Mouse (Mus musculus): ENCODE measurements around the gene Ptpn11.

Ptpn11 gene

GRCm38 (mm10) chr5:121184375-121184774 is 6.8 kb downstream of the Ptpn11 start:
- DNase-seq (ENCODE audit: low read depth, low spot score), result no peak

DNA sequence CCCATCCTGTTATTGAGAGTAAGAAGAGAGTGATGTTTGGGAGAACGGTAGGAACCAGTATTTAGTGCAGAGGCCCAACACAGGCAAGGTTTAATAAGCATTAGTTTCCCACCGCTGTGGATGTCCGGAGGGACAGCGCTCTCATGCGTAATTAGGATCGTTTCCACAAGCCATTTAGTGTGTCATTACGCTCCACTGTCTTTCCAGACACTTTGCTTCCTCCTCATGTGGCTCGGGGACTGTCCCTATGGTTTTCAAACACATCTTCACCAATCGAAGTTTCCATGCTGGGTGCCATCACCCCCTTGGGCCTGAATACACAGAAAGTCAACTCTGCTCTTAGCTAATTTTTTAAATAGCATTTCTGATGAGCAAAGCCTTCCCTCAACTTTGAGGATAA is 7.9 kb downstream of the Ptpn11 start:
- DNase-seq (ENCODE audit: low read depth, low spot score), result no peak

DNA sequence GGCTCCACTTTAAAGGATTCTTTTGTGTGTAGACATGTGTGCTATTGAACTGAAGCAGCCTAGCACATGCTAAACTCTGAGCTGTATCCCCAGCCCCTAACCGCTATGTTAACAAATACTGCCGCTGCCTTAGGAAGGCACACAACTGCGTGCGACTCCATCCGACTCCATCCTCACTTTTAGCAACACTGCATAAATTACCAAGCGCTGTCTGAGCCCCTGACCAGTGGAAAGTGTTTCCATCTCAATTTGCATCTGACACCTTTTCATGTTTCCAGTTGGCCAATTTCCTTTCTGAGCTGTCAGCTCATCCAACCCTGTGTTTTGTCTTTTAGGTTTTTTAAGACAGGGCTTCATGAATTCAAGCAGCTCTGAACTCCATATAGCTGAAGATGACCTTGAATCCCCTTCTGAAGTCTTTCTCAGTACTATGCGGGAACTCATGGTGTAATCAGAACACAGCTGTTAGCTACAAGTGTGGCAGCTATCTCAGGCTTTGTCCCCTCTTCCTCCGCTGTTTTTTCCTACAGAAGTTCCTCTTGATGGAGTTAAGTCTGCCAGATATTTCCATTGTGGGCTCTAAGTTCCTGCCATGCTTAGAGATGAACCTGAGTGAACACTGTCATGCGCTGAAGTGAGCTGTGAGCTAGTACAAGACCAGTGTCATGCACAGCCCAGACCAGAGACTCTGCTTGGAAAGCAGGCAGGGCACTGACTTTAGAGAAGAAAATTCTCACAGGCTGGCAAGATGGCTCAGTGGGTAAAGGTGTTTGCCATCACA is 11.9 kb downstream of the Ptpn11 start:
- no peak for DNase-seq (ENCODE audit: low read depth, low spot score)

DNA sequence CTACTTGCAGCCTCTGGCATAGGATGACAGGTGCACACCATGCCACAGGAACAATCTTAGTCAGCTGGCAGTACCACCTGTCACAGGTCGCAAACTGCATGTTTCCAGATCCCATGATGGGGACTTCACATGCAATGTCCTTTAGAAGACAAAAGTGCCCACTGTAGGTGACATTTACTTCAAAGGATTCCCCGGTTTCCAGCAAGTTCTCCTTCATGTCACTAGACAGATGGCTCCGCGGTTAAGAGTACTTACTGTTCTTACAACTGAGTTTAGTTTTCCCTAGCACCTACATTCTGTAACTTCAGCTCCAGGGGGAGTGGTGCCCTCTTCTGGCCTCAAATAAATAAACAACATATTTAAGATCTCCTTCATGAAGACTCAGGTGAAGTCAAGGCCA is 18.4 kb downstream of the Ptpn11 start:
- no peak for DNase-seq (ENCODE audit: low read depth, low spot score)

GRCm38 (mm10) chr5:121169588-121169987 is 21.6 kb downstream of the Ptpn11 start:
- no peak for DNase-seq (ENCODE audit: low read depth, low spot score)

GRCm38 (mm10) chr5:121166884-121167283 is 24.3 kb downstream of the Ptpn11 start:
- no peak for DNase-seq (ENCODE audit: low read depth, low spot score)

DNA sequence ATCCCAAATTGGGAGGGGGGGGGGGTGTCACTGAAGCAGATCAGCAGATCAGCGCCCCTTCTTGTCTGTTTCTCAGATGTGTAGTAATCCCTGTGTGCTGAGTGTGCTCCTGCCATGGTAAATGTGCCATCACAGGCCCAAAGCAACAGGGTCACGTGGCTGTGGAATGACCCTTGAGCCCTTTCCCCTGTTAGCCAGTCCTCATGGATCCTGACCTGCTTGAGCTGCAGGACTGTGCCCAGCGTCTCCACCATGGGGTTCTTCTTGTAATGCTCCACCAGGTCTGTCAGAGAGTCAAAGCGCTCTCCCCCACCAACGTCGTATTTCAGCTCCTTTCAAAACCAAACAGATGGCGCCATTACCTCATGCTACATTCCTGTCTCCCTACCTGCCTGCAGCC is 28.3 kb downstream of the Ptpn11 start:
- DNase-seq (ENCODE audit: low read depth, low spot score), result no peak

DNA sequence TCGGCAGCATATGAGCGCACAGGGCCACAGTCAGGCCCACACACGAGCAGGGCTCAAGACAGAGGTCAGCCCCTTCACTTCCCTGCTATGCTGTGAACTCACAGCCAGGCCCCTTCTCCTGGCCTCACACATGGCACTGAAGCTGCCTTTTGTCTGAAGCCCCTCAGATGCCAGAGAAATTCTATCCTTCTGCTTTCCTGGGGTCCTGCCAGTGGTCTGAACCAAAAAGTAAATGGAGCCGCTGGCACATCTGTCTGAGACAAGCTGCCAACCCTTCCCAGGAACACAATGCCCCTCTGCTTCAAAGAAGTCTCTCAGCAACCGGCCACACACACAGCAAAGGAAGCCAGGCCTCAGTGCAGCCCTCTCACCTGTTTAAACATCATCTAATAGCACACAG is 28.9 kb downstream of the Ptpn11 start:
- DNase-seq (ENCODE audit: low read depth, low spot score), result no peak

DNA sequence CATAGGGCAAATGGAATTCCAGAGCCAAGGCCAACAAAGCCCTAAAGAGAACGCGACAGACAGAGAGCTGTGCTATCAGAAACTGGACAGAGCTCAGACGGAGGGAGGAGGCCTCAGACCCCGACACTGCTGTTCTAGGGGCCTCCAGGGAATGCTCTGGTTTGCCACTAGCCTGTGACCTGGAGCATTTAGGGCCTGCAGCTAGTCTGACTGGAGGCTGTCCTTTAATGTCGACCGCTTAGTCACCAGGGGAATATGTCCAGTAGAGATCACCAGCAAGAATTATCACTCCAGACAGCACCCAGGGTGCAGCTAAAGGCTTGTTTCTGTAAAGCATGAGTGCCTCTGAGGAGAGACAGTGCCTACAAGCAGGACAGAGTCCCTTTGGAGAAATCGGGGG is 32.2 kb downstream of the Ptpn11 start:
- DNase-seq (ENCODE audit: low read depth, low spot score), result no peak

- no peak for DNase-seq (ENCODE audit: low read depth, low spot score)
These were observed 33.7 kb downstream of the Ptpn11 start for GRCm38 (mm10) chr5:121157489-121157888.

DNA sequence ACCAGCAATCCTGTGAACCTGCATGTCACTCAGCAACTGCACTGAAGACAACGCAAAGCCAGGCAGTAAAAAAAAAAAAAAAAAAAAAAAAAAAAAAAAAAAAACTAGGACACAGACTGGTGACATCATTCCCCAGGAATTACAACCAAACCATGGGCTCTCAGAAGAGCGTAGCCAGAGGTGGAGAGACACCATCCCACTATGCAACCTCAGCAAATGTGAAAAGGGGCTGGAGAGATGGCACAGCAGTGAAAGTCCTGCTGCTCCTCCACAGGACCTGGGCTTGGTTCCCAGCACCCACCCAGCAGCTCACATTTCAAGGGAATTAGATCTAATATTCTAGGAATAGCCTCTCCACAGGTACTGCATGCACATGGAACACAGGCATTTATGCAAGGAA is 34.2 kb downstream of the Ptpn11 start:
- no peak for DNase-seq (ENCODE audit: low read depth, low spot score)

DNA sequence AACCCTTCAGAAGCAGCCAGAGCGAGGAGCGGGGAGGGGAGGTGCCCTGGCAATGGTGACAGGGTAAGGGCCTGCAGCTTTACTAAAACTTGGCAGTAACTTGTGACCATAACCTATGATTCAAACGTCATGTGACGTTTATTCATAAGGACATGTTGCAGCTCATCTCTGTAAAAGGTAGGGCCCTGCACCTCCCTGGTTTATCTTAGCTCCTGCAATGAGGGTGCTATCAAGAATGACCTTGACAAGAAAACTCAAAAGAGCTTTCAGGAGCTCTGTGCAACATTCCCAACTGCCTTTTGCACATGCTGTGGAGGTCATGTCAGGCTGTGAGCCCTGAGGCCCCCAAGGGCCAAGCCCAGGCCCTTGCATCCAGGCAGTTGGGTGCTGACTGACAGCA is 35.1 kb downstream of the Ptpn11 start:
- no peak for DNase-seq (ENCODE audit: low read depth, low spot score)

DNA sequence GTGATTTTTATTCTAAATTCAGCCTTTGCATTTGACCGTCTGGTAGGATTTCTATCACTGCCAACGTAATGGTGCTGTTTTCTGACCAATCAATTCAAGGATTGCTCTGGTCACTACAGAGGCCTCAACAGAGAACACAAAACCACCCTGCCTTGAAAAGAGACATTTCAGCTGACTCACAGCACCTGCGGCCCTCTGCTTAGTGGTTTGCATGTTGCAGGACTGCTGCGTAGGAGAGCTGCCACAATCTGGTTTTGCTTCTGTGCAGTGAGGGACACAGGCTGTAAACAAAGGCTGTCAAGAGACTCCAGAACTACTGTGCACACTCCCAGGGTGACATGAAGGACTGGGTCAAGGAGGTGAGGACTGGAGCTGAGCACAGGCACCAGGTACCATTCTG is 40.5 kb downstream of the Ptpn11 start:
- no peak for DNase-seq (ENCODE audit: low read depth, low spot score)

GRCm38 (mm10) chr5:121149246-121149645 is 42.0 kb downstream of the Ptpn11 start:
- no peak for DNase-seq (ENCODE audit: low read depth, low spot score)

DNA sequence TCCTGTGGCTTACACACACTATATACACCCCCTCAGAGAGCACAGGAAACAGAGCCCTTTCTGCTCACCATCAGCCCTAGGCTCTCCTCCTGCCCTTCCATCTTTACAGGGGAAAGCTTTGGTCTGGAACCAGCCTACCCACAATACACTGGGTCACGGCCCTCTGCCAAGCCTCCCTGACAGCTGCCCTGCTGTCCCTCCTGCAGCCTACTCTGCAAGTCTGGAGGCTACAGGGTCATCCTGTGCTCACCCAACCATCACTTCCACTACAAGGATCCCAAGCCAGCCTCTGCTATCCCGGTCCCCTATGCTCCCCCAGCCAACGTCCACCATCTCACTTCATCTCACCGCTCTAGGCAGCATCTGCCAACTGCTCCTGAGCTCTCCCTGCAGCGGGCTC is 44.9 kb downstream of the Ptpn11 start:
- no peak for DNase-seq (ENCODE audit: low read depth, low spot score)

DNA sequence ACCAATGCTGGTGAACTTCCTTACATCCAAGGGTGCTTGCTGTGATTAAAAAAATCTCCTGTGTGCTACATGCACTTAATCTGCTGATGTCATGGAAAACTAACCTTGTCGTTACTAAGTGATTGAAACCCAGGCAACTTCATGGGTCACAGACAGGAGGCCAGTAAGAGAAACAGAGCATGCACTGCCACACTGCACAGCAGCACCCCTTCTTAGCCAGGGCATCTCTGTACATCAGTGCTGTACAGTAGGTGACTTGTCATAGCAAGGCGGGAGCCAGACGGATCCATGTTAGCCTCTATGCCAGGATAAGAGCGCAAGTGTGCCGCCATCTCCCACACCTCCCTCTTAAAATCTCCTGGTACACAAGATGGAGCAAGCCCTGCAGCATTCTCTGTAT is 45.6 kb downstream of the Ptpn11 start:
- DNase-seq (ENCODE audit: low read depth, low spot score), result no peak

DNA sequence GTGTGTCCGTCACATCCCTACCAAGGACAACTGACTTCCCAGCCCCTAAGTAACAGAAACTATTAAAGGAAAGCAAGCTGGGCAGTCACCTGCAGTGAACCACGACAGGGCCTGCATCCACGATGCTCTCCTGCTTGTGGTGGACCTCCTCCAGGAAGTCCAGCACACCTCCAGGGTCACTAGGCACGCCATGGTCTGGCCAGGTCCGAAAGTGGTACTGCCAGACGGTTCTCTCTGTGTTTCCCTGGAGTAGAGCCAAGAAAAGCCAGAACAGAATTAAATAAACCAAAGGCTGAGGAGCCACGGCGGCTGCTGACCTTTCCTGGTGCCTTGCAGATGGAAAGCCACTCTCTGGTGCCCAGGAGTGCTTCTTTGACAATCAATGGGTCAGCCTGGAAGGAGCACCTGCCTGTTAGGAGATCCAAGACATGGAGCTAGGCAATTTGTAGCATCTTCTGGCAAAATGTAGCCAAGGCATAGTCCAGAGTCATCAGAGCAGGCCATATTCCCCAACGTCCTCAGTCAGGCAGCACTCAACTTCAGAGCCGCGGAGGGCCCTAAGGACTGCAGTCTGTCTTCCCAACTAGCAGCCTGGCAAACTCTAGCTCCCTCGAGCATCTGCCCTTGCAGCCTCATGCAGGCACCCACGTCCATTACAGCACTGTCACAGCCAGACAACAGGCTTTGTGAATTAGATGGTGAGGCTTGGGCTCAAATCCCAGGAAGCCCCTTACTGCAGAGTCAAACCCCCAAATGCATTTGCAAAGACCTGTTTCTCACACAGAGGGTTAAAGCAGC is 46.6 kb downstream of the Ptpn11 start:
- DNase-seq (ENCODE audit: low read depth, low spot score), result no peak

- no peak for DNase-seq (ENCODE audit: low read depth, low spot score)
These were observed 48.6 kb downstream of the Ptpn11 start for GRCm38 (mm10) chr5:121142431-121143119.

DNA sequence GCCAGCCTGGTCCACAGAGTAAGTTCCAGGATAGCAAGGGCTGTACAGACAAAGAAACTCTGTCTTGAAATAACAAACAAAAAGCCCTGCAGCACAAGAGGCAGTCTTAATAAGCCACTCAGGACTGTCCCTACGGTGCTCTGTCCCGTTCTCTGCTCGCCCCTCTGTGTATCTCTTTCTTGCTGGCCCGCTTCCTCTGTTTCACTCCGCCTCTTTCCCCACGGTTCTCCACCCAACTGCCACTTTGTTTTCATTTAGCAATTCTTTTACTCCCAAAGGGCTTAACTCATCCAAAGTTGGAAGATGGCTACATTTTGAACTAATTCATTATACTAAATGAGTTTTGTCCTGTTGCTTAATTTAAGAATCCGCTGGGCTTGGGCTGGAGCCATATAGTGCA is 50.9 kb downstream of the Ptpn11 start:
- DNase-seq (ENCODE audit: low read depth, low spot score), result no peak

- DNase-seq (ENCODE audit: low read depth, low spot score), result no peak
These were observed 54.1 kb downstream of the Ptpn11 start for GRCm38 (mm10) chr5:121137125-121137524.

- no peak for DNase-seq (ENCODE audit: low read depth, low spot score)
These were observed 59.4 kb downstream of the Ptpn11 start for GRCm38 (mm10) chr5:121131801-121132200.

DNA sequence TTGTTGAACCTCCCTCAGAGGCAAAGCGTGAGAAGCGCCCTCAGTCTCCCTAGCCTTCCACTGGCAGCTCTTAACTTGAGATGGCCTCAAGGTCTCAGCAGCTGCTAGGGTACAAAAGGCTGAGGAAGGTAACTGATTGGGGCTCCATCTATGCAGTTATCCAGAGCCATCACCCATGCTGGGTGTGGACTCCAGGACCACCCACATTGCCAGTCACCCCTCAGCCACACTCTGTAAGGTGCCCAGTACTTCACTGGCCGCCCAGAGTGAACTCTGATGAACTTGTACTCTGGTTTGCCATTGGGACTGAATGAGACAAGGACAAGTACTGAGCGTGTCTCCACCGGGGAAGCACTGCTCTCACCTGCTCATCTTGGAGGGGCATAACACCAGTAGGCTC is 61.9 kb downstream of the Ptpn11 start:
- no peak for DNase-seq (ENCODE audit: low read depth, low spot score)

- DNase-seq (ENCODE audit: low read depth, low spot score), result no peak
These were observed 65.1 kb downstream of the Ptpn11 start for GRCm38 (mm10) chr5:121126051-121126450.
